25 mouse cellular contexts compared by ENCODE assay signal in the genomic region with DNA sequence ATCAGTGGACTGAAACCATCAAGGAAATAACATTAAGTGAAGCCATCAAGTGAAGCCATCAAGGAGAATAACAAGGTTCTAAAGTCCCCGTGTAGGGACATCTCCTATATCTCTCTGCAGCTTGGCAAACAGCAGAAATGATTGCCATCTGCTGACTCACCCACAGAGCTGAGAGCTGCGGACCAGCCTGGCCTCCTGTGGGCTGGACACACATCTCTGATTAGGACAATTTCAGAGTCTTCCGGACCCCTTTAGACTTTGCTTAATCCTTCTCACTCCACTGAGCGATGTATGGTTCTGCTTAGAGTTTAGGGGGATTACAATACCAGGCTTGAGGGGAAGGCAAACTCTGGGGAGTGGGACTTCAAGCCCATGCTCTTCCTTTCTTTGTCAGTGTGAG.
A peak's percentile ranks its signal among the peaks of the same experiment; 100 is the strongest.
DNase-seq lines count a peak whose midpoint lies in the region; ATAC-seq lines count a peak whose summit lies in the region.
"Had no signal": no experiment of that assay in that cellular context is flagged by ENCODE, and none has a peak within 500 bp of the region (broad histone marks: within the 10 kb centered on the region; RNA-seq: fewer than 3 reads in every experiment).

No protein-coding gene starts in this region.

- H3K27me3 ChIP-seq in forebrain, embryonic 16.5 days (replicated peaks; ENCODE audit: control insufficient read depth, insufficient read depth, low read length): no peaks in the 10 kb centered on the region
- no peaks in the 10 kb centered on the region for H3K27me3 ChIP-seq in forebrain, embryonic 10.5 days (ENCODE audit: poor library complexity, severe bottlenecking)
- H3K27me3 ChIP-seq in intestine, embryonic 14.5 days (replicated peaks; ENCODE audit: control insufficient read depth, insufficient read depth, low read length): no peaks in the 10 kb centered on the region
- no peaks in the 10 kb centered on the region for H3K27me3 ChIP-seq in intestine, embryonic 15.5 days (replicated peaks)
- H3K27me3 ChIP-seq in kidney, embryonic 14.5 days (ENCODE audit: control insufficient read depth, insufficient read depth, low read length): no peaks in the 10 kb centered on the region
- H3K27me3 ChIP-seq: CH12.LX; heart, embryonic 12.5 days; limb, embryonic 15.5 days; Patski had no signal

- 48% methylated on average over 4 of the region's 4 CpGs for WGBS in forebrain, embryonic 16.5 days
- 56% methylated on average over 4 of the region's 4 CpGs for WGBS in forebrain, embryonic 10.5 days
- 70% methylated on average over 4 of the region's 4 CpGs for WGBS in intestine, embryonic 14.5 days
- 75% methylated on average over 4 of the region's 4 CpGs for WGBS in intestine, embryonic 15.5 days
- 72% methylated on average over 4 of the region's 4 CpGs for WGBS in kidney, embryonic 14.5 days

- H3K4me3 ChIP-seq in forebrain, embryonic 16.5 days (replicated peaks; ENCODE audit: low read length): no peak overlapping the region
- no peak overlapping the region for H3K4me3 ChIP-seq in forebrain, embryonic 10.5 days
- H3K4me3 ChIP-seq in intestine, embryonic 14.5 days (ENCODE audit: low read depth, low read length): no peak overlapping the region
- H3K4me3 ChIP-seq in intestine, embryonic 15.5 days (replicated peaks): no peak overlapping the region
- H3K4me3 ChIP-seq in kidney, embryonic 14.5 days (ENCODE audit: low read length): no peak overlapping the region
- H3K4me3 ChIP-seq: embryonic facial prominence, embryonic 10.5 days; heart, embryonic 12.5 days; limb, embryonic 15.5 days; myocyte had no signal

- H3K36me3 ChIP-seq in forebrain, embryonic 16.5 days (ENCODE audit: control insufficient read depth, insufficient read depth): no peaks in the 10 kb centered on the region
- no peaks in the 10 kb centered on the region for H3K36me3 ChIP-seq in forebrain, embryonic 10.5 days (replicated peaks)
- no peaks in the 10 kb centered on the region for H3K36me3 ChIP-seq in intestine, embryonic 14.5 days (ENCODE audit: control insufficient read depth, insufficient read depth, low read length)
- no peaks in the 10 kb centered on the region for H3K36me3 ChIP-seq in intestine, embryonic 15.5 days
- no peaks in the 10 kb centered on the region for H3K36me3 ChIP-seq in kidney, embryonic 14.5 days (ENCODE audit: control insufficient read depth, insufficient read depth, low read length)
- H3K36me3 ChIP-seq: embryonic facial prominence, embryonic 10.5 days; G1E; heart, embryonic 12.5 days; limb, embryonic 15.5 days had no signal

- H3K9ac ChIP-seq in forebrain, embryonic 16.5 days (replicated peaks; ENCODE audit: low read depth, low read length): no peak overlapping the region
- H3K9ac ChIP-seq in intestine, embryonic 14.5 days (ENCODE audit: low read length): no peak overlapping the region
- H3K9ac ChIP-seq in intestine, embryonic 15.5 days: no peak overlapping the region
- H3K9ac ChIP-seq in kidney, embryonic 14.5 days (ENCODE audit: low read depth, low read length): no peak overlapping the region
- H3K9ac ChIP-seq: heart, embryonic 12.5 days; limb, embryonic 15.5 days; liver, embryonic 14.5 days; lung, embryonic 14.5 days had no signal

- peak overlapping the region; percentile 31; the same call in 1 of the 2 replicates for H3K27ac ChIP-seq in forebrain, embryonic 16.5 days (ENCODE audit: low read length)
- no peak overlapping the region for H3K27ac ChIP-seq in forebrain, embryonic 10.5 days
- no peak overlapping the region for H3K27ac ChIP-seq in intestine, embryonic 14.5 days (ENCODE audit: low read depth)
- no peak overlapping the region for H3K27ac ChIP-seq in intestine, embryonic 15.5 days
- H3K27ac ChIP-seq in kidney, embryonic 14.5 days (ENCODE audit: low read depth, low read length): no peak overlapping the region
- H3K27ac ChIP-seq: embryonic facial prominence, embryonic 10.5 days; limb, embryonic 15.5 days; liver, embryonic 14.5 days had no signal

- no peak overlapping the region for H3K4me2 ChIP-seq in forebrain, embryonic 16.5 days (ENCODE audit: low read length)
- H3K4me2 ChIP-seq in intestine, embryonic 14.5 days (ENCODE audit: low read length): no peak overlapping the region
- no peak overlapping the region for H3K4me2 ChIP-seq in intestine, embryonic 15.5 days (replicated peaks)
- H3K4me2 ChIP-seq in kidney, embryonic 14.5 days (replicated peaks; ENCODE audit: low read depth, low read length): no peak overlapping the region
- H3K4me2 ChIP-seq: heart, embryonic 12.5 days; limb, embryonic 15.5 days; lung, embryonic 14.5 days had no signal

- DNase-seq in forebrain, embryonic 10.5 days (ENCODE audit: extremely low spot score, low spot score): no peak
- peak; percentile 40 for DNase-seq in intestine, embryonic 14.5 days (ENCODE audit: low spot score)
- peak; percentile 18 for DNase-seq in 416B (ENCODE audit: low read depth)
- DNase-seq: adrenal gland, postnatal 36 days; B cell, adult 2 months; cerebellum, adult 9-10 months; gastrocnemius, postnatal 14 days; heart, adult 18-20 months; heart, postnatal 10 days; kidney, adult 2 months; kidney, postnatal 14 days; left cerebral cortex, postnatal 4 days; lung, embryonic 14.5 days had no signal

- 0 out of 2 replicates have a peak, but pooled peaks have one; percentile 10 for ATAC-seq in forebrain, embryonic 16.5 days
- no peak for ATAC-seq in intestine, embryonic 14.5 days (replicated peaks; ENCODE audit: low FRiP score, low TSS enrichment, low read depth)
- no peak for ATAC-seq in intestine, embryonic 15.5 days
- ATAC-seq in megakaryocyte, adult 5-6 weeks (ENCODE audit: poor library complexity, severe bottlenecking): peak; percentile 72
- ATAC-seq in kidney, embryonic 14.5 days (ENCODE audit: low FRiP score, low TSS enrichment): no peak
- ATAC-seq: Patski had no signal

- no peaks in the 10 kb centered on the region for H3K9me3 ChIP-seq in forebrain, embryonic 16.5 days (ENCODE audit: control insufficient read depth, low read length)
- no peaks in the 10 kb centered on the region for H3K9me3 ChIP-seq in forebrain, embryonic 10.5 days
- no peaks in the 10 kb centered on the region for H3K9me3 ChIP-seq in intestine, embryonic 14.5 days (ENCODE audit: control insufficient read depth, low read length)
- no peaks in the 10 kb centered on the region for H3K9me3 ChIP-seq in intestine, embryonic 15.5 days
- H3K9me3 ChIP-seq in kidney, embryonic 14.5 days (ENCODE audit: control insufficient read depth, low read length): no peaks in the 10 kb centered on the region
- H3K9me3 ChIP-seq: embryonic facial prominence, embryonic 10.5 days; heart, embryonic 12.5 days; limb, embryonic 15.5 days had no signal

- H3K4me1 ChIP-seq in forebrain, embryonic 16.5 days (replicated peaks; ENCODE audit: control insufficient read depth, insufficient read depth, low read length): peaks cover 15% of the 10 kb centered on the region
- peaks cover 32% of the 10 kb centered on the region for H3K4me1 ChIP-seq in forebrain, embryonic 10.5 days
- H3K4me1 ChIP-seq in intestine, embryonic 14.5 days (replicated peaks; ENCODE audit: control insufficient read depth, insufficient read depth, low read length): peaks cover 5% of the 10 kb centered on the region; the same call in 1 of the 2 replicates
- no peaks in the 10 kb centered on the region for H3K4me1 ChIP-seq in intestine, embryonic 15.5 days (replicated peaks)
- no peaks in the 10 kb centered on the region for H3K4me1 ChIP-seq in kidney, embryonic 14.5 days (ENCODE audit: control insufficient read depth, insufficient read depth, low read length)

Comparison
In these comparisons a context has a peak if more than half of its experiments do, and no peak if none do; other contexts are left out.
1. ATAC-seq: peak in forebrain, embryonic 16.5 days (single experiment) and megakaryocyte, adult 5-6 weeks (single experiment); none in intestine, embryonic 14.5 days (single experiment), intestine, embryonic 15.5 days (single experiment) and kidney, embryonic 14.5 days (single experiment).